Mouse (Mus musculus) kidney, embryonic 16.5 days (tissue): ENCODE measurements around the gene Gm12184. TPM values are rescaled to one million over a fixed set of nuclear protein-coding genes. Genes with fewer than 3 reads are reported as not detected.
"Not testable (repeated sequence)": the region's sequence is repeated elsewhere in the genome, so short reads cannot be mapped to it uniquely, and the experiment has no call there.

Experiments used
- ATAC-seq: fragments of 200-750 bp; cut with Nextera tagmentation; 2 replicates; pipeline ENCODE4 v1.8.0; 2017; ENCODE audit warnings: moderate TSS enrichment; ENCODE audit not compliant: low FRiP score, low TSS enrichment
- H3K27ac ChIP-seq: fragments of 300-500 bp; sonication (generic); 2 replicates; pipeline ENCODE4 v1.5.1; 2014; ENCODE audit warnings: low read length
- H3K27me3 ChIP-seq: fragments of 300-500 bp; sonication (generic); 2 replicates; pipeline ENCODE4 v1.6.1; 2014; ENCODE audit warnings: low read length, control low read depth, mixed read lengths; ENCODE audit not compliant: insufficient read depth
- H3K36me3 ChIP-seq: fragments of 300-500 bp; sonication (generic); 2 replicates; pipeline ENCODE4 v1.6.1; 2014; ENCODE audit warnings: low read length, control low read depth, mixed read lengths; ENCODE audit not compliant: insufficient read depth
- H3K4me1 ChIP-seq: fragments of 300-500 bp; sonication (generic); 2 replicates; pipeline ENCODE4 v1.6.1; 2014; ENCODE audit warnings: low read length, control low read depth, mixed read lengths; ENCODE audit not compliant: insufficient read depth
- H3K4me2 ChIP-seq: fragments of 300-500 bp; sonication (generic); replicated peaks from 2 replicates; pipeline ENCODE4 v1.6.1; 2014; ENCODE audit warnings: low read depth, low read length
- H3K4me3 ChIP-seq: fragments of 300-500 bp; sonication (generic); 2 replicates; pipeline ENCODE4 v1.5.1; 2014; ENCODE audit warnings: mild to moderate bottlenecking, low read length
- H3K9ac ChIP-seq: fragments of 300-500 bp; sonication (generic); replicated peaks from 2 replicates; pipeline ENCODE4 v1.6.1; 2014; ENCODE audit warnings: low read length
- H3K9me3 ChIP-seq: fragments of 300-500 bp; sonication (generic); 2 replicates; pipeline ENCODE4 v1.6.1; 2016; ENCODE audit warnings: low read length, control low read depth
- WGBS: fragments of 180-500 bp; shearing (Covaris S2); extraction: QIAGEN DNeasy Blood & Tissue Kit; methylation state at CpG from one replicate; pipeline ENCODE4 v1.1.7; 2014; 5-methylcytosine and 5-hydroxymethylcytosine counted together
- polyA plus RNA-seq: library from polyadenylated mRNA; unstranded; fragments of >200 nt; fragmentation: Nextera tagmentation; extraction: Ambion mirVana; gene quantifications from 2 replicates; pipeline ENCODE4 v1.2.1, GENCODE M21; 2015

Gene Gm12184
- polyA plus RNA-seq, 1 experiment from 2014 or later: 0.86 TPM

DNA sequence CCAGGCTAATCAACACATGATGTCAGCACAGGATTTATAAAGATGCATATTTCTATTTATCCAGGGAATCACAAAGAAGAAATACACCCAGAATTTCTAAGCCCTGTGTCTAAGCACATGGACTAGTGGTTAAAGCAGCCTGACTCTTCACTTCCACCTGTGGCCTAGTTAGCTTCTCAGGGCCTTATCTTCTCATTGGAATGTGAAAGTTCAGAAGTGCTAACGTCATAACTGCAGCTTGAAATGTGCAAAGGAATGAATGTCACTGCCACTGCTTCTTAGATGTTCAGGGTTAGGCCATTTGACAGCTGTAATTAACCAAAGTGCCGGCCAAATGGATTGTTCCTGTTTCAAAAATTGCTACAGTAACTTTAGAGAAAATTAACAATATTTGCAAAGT, 3.8 kb upstream of the Gm12184 start:
- Histone ChIP-seq H3K27ac (no peak overlapping the region), H3K9me3 (no peaks in the 10 kb centered on the region), H3K4me3 (no peak overlapping the region), H3K36me3 (no peaks in the 10 kb centered on the region), H3K4me1 (no peaks in the 10 kb centered on the region; the same call in 1 of the 2 replicates), H3K27me3 (no peaks in the 10 kb centered on the region), H3K4me2 (no peak overlapping the region), H3K9ac (no peak overlapping the region)
- 68% methylated on average over 2 of the region's 2 CpGs for WGBS
- ATAC-seq: no peak

GRCm38 (mm10) chr11:48827926-48828325, 1.5 kb upstream of the Gm12184 start:
- peaks cover 10% of the 10 kb centered on the region for H3K4me1 ChIP-seq
- no peak overlapping the region for H3K4me2 ChIP-seq
- WGBS: 66% methylated on average over 6 of the region's 6 CpGs
- H3K36me3 ChIP-seq: no peaks in the 10 kb centered on the region
- no peak for ATAC-seq
- H3K9me3 ChIP-seq: no peaks in the 10 kb centered on the region
- H3K9ac ChIP-seq: no peak overlapping the region
- no peak overlapping the region for H3K27ac ChIP-seq
- H3K4me3 ChIP-seq: no peak overlapping the region
- peaks cover 6% of the 10 kb centered on the region; the same call in 1 of the 2 replicates for H3K27me3 ChIP-seq

DNA sequence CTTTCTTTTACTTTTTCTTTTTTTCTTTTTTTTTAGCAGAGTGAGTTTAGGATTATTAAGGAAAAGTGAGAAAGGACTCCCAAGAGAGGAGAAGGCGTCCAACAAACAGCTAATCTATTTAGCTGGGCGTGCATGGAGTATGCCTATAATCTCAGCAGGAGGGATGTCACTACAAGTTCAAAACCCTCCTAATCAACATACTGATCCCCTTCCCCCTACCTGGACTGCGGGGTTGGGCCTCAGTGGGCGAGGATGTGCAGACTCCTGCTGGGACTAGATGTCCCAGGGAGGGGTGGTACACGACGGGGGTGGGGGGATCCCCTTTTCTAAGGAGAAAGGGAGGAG, 269 bp upstream of the Gm12184 start:
- Histone ChIP-seq H3K4me2 (peak overlapping the region; percentile 67), H3K9ac (peak overlapping the region; percentile 65), H3K4me3 (peak overlapping the region; percentile 46), H3K27ac (peak overlapping the region; percentile 36; the same call in 1 of the 2 replicates), H3K9me3 (no peaks in the 10 kb centered on the region), H3K36me3 (no peaks in the 10 kb centered on the region), H3K4me1 (peaks cover 10% of the 10 kb centered on the region), H3K27me3 (peaks cover 6% of the 10 kb centered on the region; the same call in 1 of the 2 replicates)
- ATAC-seq: peak; percentile 49
- 3% methylated on average over 6 of the region's 6 CpGs for WGBS

DNA sequence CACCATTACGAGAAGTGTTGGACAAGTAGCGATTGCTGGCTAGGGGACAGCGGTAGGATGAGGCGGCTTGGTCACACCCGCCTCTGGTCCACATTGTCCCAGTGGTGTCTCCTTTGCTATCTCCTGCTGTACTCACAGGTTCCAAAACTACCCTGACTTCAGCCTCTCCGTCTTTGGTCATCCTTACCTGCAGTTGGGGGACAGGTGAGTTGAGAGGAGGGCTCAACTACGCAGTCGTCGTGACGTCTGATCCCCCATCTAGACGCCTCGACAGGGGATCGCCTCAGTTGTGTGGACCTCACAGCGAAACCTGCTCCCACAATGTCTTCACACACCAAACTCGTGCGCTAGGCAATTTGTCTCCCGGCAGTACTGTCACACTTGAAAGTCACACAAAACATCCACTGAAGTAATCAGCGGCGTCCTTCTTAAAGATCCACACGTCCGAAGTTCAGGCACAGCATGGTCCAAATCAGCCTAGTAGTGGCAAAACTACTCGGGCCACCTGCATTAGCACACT, 2.1 kb downstream of the Gm12184 start:
- 3% methylated on average over 22 of the region's 22 CpGs for WGBS
- peak overlapping the region; percentile 54 for H3K9ac ChIP-seq
- H3K27me3 ChIP-seq: peaks cover 6% of the 10 kb centered on the region; the same call in 1 of the 2 replicates
- no peak overlapping the region for H3K27ac ChIP-seq
- no peaks in the 10 kb centered on the region for H3K36me3 ChIP-seq
- no peak for ATAC-seq
- H3K4me1 ChIP-seq: peaks cover 10% of the 10 kb centered on the region
- H3K4me2 ChIP-seq: peak overlapping the region; percentile 74
- peak overlapping the region; percentile 52 for H3K4me3 ChIP-seq
- no peaks in the 10 kb centered on the region for H3K9me3 ChIP-seq

GRCm38 (mm10) chr11:48823536-48823972, 2.9 kb downstream of the Gm12184 start:
- WGBS: under 1% methylated on average over 15 of the region's 15 CpGs
- Histone ChIP-seq H3K4me3 (peak overlapping the region; percentile 52), H3K27me3 (peaks cover 6% of the 10 kb centered on the region; the same call in 1 of the 2 replicates), H3K9ac (peak overlapping the region; percentile 54), H3K36me3 (no peaks in the 10 kb centered on the region), H3K4me1 (peaks cover 10% of the 10 kb centered on the region), H3K4me2 (peak overlapping the region; percentile 74), H3K9me3 (no peaks in the 10 kb centered on the region), H3K27ac (no peak overlapping the region)
- ATAC-seq: no peak

DNA sequence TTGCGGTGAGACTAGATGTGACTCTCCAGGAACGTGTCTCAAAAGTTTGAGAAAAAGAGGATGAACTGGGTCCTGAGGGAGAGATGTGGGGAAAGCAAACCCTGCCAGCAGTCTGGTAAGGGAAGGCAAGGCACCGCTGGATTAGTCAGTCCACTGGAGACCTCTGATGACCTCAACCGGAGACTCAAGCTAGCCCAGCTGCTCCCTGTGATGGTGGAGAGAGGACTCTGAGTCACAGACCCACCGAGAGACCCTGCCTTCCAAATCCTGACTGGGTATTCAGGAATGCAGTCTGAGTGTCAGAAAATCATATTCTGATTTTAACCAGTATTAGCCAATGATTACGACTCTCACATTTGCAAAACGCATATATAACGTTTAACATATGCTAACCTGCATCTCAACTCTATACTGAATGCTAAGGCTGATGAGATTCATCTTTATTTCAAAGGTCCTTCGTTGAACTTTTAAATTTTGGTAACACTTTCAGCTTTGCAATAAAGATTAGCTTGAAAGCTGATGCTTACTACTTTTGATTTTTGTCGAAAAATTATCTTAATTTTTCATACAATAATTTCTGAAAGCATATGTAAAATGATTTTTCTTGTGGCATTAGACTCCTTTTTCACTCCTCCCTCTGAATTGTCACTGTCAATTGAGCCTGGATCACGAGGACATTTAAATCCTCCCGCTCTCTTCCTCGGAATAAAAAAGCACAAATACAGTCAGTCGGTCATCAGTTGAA, 3.5 kb downstream of the Gm12184 start:
- H3K27me3 ChIP-seq: peaks cover 6% of the 10 kb centered on the region; the same call in 1 of the 2 replicates
- no peaks in the 10 kb centered on the region for H3K9me3 ChIP-seq
- no peak for ATAC-seq
- no peak overlapping the region for H3K27ac ChIP-seq
- no peak overlapping the region for H3K9ac ChIP-seq
- peak overlapping the region; percentile 52 for H3K4me3 ChIP-seq
- peaks cover 10% of the 10 kb centered on the region for H3K4me1 ChIP-seq
- H3K36me3 ChIP-seq: no peaks in the 10 kb centered on the region
- WGBS: 37% methylated on average over 14 of the region's 14 CpGs
- H3K4me2 ChIP-seq: peak overlapping the region; percentile 74

- H3K27me3 ChIP-seq, H3K4me3 ChIP-seq, H3K4me2 ChIP-seq, H3K27ac ChIP-seq, H3K9ac ChIP-seq, ATAC-seq, H3K36me3 ChIP-seq, H3K9me3 ChIP-seq, H3K4me1 ChIP-seq: not testable (repeated sequence)
- WGBS: 86% methylated on average over 14 of the region's 14 CpGs
Measured at GRCm38 (mm10) chr11:48821299-48821698, 5.2 kb downstream of the Gm12184 start.

DNA sequence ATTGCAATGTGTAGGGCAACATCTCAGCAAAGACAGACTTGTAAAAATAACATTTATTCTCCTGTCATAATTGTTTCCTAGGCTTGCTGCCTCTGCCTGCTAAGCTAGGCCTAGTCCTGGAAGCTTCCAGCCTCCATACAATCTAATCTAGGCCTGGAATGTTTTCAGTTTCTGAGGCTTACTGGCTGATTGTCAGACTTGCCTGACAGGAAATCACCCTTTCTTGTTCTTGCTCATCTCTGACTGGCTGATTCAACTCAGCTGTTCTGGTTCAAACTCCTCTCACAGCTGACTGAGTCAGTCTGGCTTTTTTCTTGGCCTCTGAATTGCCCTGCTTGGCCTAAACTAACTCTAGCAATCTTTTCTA, 6.2 kb downstream of the Gm12184 start:
- no peak for ATAC-seq
- no peak overlapping the region for H3K9ac ChIP-seq

DNA sequence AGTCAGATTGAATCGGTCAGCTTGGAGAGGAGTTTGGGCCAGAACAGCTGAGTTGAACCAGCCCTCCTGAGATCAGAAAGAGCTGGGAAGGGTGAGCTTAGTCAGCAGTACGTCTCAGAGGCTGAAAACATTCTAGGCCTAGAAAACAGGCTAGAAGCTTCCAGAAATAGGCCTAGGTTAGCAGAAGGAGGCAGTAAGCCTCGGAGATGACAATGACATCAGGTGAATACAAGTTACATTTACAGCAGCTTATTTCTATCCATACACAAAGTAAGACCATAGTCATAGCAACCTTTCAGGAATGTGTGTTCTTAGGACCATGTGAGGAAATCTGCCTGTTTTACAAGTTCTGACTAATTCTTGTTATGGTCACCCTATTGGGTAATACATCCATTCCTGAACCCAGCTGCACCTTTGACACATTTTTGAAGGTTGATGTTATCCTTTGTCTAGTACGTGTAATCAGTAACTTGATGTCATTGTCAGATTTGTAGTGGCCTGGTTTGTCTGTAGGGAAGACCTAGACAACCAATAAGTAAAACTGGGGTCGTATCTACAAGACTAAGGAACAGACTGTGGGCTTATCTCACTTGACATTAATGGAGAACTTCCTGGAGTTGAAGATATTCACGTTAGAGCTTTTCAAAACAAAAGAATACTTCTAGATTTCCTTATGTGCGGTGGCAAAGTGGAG, 6.7 kb downstream of the Gm12184 start:
- H3K4me1 ChIP-seq: peaks cover 25% of the 10 kb centered on the region
- H3K4me2 ChIP-seq: no peak overlapping the region
- 75% methylated on average over 7 of the region's 7 CpGs for WGBS
- no peaks in the 10 kb centered on the region for H3K36me3 ChIP-seq
- no peak overlapping the region for H3K27ac ChIP-seq
- no peak overlapping the region for H3K4me3 ChIP-seq
- H3K9ac ChIP-seq: no peak overlapping the region
- H3K9me3 ChIP-seq: no peaks in the 10 kb centered on the region
- H3K27me3 ChIP-seq: peaks cover 3% of the 10 kb centered on the region; the same call in 1 of the 2 replicates
- ATAC-seq: no peak

More for the DNA sequence above, 6.2 kb downstream of the Gm12184 start:
- Histone ChIP-seq H3K4me2 (no peak overlapping the region), H3K27me3 (peaks cover 6% of the 10 kb centered on the region; the same call in 1 of the 2 replicates), H3K9me3 (no peaks in the 10 kb centered on the region), H3K27ac (no peak overlapping the region), H3K4me1 (peaks cover 20% of the 10 kb centered on the region), H3K4me3 (no peak overlapping the region), H3K36me3 (no peaks in the 10 kb centered on the region)
